Mouse (Mus musculus) 3T3-L1 (cell line): ENCODE measurements at regions not wholly inside any gene's neighbourhood (a gene's known extent, or its start where the extent isn't known, plus 50 kb on each side); places are given as distances from the start of the nearest gene placed in this dataset.

ENCODE experiments used
- DNase-seq: peaks from one replicate; pipeline ENCODE4 v3.0.0-alpha.2; 2015; ENCODE audit warnings: low read depth, low spot score

DNA sequence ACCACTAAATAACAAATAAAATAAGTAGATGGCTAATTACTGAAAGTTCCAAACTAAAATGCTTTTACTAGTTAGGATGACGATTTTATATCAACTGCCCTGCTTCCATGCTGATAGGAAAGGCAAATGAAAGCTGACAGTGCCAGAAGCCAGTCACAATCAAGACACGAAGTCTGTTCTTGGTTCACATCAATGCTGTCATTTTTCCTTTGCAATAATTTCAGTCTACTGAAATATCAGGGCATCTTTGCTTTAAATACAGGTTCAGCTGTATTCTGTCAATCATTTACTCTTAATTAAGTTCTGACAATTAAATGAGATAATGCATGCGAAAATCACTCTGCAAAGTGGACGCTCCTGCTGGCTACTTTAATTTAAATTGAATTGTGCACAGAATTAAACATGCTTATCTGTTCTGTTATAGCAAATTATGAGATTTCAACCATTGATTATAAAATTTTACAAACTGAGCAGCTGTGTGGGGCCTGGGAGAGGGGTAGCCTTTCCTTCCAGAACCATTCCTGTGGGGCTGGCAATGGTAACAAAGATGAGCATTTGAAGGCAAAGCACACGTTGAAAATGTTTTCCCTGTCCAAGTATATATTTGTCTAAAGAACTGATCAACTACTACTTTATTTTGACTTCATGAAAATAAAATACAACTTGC is 160.1 kb upstream of the Cttnbp2 start:
- DNase-seq = no peak

DNA sequence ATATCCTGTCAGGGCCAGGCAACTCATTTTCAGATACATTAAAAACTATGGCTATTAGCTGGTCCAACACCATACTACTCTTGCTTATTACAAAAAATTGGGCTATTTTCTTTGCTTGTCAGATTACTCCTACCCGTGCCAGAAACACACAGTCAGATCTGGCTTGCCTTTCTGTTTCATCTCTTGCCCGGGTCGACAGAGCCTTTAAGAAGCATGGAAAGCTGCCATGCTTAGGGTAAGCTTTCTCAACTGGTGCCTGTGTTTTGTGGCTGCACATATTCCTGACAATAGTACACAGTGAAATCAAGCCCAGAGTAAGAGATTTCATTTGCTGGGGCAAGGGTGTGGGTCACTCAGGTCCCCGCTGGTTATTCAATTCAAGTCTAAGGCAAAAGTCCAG is 162.5 kb upstream of the Cttnbp2 start:
- no peak for DNase-seq

- DNase-seq = no peak
Observed at GRCm38 (mm10) chr6:18680712-18681111, 166.1 kb upstream of the Cttnbp2 start.

- DNase-seq = no peak
Observed at GRCm38 (mm10) chr6:18682043-18682442, 166.3 kb upstream of the Lsm8 start.

DNA sequence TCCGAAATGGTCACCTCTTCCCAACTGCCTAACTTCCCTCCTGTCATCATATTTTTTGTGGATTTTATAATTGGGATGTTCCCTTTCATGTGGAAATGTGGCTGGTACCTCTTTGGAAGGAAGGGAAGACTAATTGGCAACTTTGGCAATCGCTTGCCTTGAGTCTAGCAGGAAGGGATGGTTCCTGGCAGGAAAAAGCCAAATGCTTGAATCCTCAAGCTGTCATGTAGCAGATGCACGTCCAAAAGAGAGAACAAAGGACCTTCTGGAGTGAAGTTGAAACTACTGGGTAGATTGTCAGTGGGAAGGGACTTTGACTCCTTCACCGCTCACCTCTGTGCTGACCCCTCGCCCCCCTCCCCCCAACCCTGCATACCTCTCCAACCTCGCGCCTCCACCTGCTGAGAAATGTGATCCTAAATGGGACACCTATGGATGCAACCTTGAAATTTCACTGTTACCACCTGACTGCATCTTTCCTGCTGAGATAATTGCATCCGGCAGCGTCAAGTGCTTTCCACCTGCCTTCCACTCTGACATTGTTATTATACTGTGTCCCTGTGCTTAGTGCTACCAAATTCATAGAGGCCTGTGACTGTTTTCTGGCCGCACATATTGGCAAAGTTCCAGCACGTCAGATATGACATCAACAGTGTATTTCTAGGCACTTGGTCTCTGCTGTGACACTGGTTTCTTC is 159.6 kb upstream of the Lsm8 start:
- no peak for DNase-seq

DNA sequence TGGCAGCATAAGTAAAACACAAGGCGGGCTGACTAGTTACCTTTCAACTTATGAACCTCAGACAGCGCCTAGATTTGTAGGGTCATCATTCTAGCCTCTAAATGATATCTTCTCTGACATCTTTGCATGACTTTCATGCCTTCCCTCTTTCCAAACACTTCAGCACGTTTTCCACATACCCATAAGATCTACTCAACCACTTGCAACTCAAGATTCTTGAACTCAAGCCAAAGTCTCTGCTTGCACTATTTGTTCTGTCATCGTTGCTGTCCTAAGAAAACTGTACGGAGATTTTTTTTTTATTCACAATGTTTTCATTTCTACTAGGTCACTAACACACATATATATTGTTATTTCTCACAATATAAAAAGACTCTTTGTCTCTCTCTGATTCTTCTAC is 150.8 kb upstream of the Lsm8 start:
- no peak for DNase-seq

GRCm38 (mm10) chr6:18698989-18699728 is 149.2 kb upstream of the Lsm8 start:
- no peak for DNase-seq

DNA sequence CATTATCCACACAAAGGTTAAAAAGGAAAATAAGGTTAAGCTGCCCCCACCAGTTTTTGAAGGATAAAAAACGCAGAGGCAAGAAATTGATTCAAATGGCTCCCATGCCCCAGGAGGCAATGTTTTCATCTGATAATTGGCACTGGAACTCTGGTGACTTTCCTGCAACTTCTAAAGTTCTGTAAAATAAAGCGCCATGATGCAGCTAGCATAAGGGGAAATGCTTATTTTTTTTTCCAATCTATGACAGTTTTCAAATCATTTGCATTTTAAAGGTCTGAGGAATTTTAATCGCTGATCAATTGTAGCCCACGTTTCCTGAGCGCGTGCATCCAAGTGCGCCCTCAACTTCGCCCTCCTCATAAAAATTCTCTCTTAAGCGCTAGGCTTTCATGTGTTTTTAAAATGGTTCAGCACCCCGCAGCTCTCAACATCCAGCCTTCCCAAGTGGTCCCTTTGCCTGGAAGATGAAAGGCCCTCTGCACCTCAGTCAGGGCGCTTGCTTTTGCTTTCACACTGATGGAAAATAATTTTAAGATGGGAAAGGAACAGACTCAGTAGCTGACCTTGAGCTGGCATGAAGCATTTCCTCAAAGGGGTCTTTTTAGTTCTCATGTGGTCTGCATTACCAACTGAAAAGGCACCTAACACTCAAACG is 148.5 kb upstream of the Lsm8 start:
- no peak for DNase-seq

- no peak for DNase-seq
Observed at GRCm38 (mm10) chr6:18710763-18711162, 137.6 kb upstream of the Lsm8 start.

- DNase-seq = no peak
Observed at GRCm38 (mm10) chr6:18748859-18749258, 99.5 kb upstream of the Lsm8 start.

GRCm38 (mm10) chr6:18764536-18764935 is 83.8 kb upstream of the Lsm8 start:
- DNase-seq = no peak

DNA sequence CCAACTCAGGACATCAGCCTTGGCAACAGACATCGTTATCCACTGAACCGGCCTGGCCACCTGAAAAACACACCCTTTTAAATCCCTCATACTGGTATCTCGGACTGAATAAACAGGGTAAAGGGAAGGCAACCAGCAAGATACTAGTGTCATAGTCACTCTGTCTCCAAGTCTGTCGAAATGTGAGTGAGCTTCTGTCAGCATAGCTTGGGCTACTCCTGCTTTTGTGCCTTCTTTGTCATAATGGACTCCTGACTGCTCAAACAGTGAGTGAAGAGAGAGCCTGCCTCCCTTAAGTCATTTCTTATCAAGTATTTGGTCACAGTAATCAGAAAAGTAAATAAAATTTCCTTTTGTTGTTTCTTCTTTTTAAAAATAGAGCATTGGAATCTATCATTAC is 53.0 kb upstream of the Lsm8 start:
- DNase-seq = no peak

DNA sequence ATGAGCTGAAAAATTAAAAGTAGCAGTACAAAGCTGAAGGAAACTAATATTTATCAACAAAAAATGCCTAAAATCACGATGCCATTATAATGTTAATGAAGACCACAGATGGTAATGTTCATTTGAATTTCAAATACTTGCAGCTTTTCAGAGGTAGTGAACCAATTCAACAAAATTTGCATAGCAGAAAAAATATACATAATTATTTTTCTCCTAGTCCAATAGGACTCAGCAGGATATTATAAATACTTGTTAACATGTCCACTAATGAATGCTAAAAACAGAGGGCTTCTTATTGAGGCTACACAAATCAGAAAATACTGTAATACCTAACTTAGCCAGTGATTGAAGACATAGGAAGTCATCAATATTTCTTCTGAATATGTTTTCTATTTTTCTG is 52.5 kb upstream of the Lsm8 start:
- DNase-seq = no peak

GRCm38 (mm10) chr6:18796540-18796939 is 51.8 kb upstream of the Lsm8 start:
- DNase-seq = no peak
